In genomic region chr1:164170434-164170833, GRCm38 (mm10) we compare ENCODE assay signal across 26 mouse cellular contexts. TPM values are rescaled to one million over a fixed set of nuclear protein-coding genes. Genes with fewer than 3 reads are reported as not detected.
DNase-seq lines count a peak whose midpoint lies in the region; ATAC-seq lines count a peak whose summit lies in the region.
"Had no signal": no experiment of that assay in that cellular context is flagged by ENCODE, and none has a peak within 500 bp of the region (broad histone marks: within the 10 kb centered on the region; RNA-seq: fewer than 3 reads in every experiment).

No protein-coding gene starts in this region.

- ATAC-seq in common myeloid progenitor, adult 5-6 weeks (replicated peaks; ENCODE audit: low read depth, poor library complexity, severe bottlenecking): 0 out of 2 replicates have a peak, but pooled peaks have one; percentile 32
- peak; percentile 45 for ATAC-seq in megakaryocyte, adult 5-6 weeks (ENCODE audit: poor library complexity, severe bottlenecking)
- ATAC-seq in kidney, embryonic 16.5 days (ENCODE audit: low FRiP score, low TSS enrichment): no peak
- ATAC-seq: activated CD4-positive, CD25-positive, alpha-beta regulatory T cell, adult 4 months; forebrain, embryonic 14.5 days; forebrain, embryonic 16.5 days; Patski had no signal

- H3K27ac ChIP-seq in kidney, embryonic 16.5 days (ENCODE audit: low read length): no peak overlapping the region
- H3K27ac ChIP-seq: embryonic facial prominence, embryonic 13.5 days; embryonic facial prominence, embryonic 15.5 days; forebrain, embryonic 10.5 days; forebrain, embryonic 12.5 days had no signal

- intact Hi-C loops in heart, postnatal 36 days (cut with DNase I): no loop called here

- no peak overlapping the region for H3K4me3 ChIP-seq in kidney, embryonic 16.5 days (ENCODE audit: low read length)
- H3K4me3 ChIP-seq: embryonic facial prominence, embryonic 13.5 days; embryonic facial prominence, embryonic 15.5 days; erythroblast, embryonic 14.5 days; forebrain, embryonic 10.5 days; forebrain, embryonic 12.5 days had no signal

- no peaks in the 10 kb centered on the region for H3K9me3 ChIP-seq in kidney, embryonic 16.5 days (ENCODE audit: low read length)
- H3K9me3 ChIP-seq: embryonic facial prominence, embryonic 13.5 days; embryonic facial prominence, embryonic 15.5 days; forebrain, embryonic 10.5 days; forebrain, embryonic 12.5 days had no signal

- no peak overlapping the region for H3K9ac ChIP-seq in kidney, embryonic 16.5 days (replicated peaks; ENCODE audit: low read length)
- H3K9ac ChIP-seq: embryonic facial prominence, embryonic 13.5 days; embryonic facial prominence, embryonic 15.5 days; forebrain, embryonic 12.5 days had no signal

- no peaks in the 10 kb centered on the region for H3K36me3 ChIP-seq in kidney, embryonic 16.5 days (ENCODE audit: insufficient read depth, low read length)
- H3K36me3 ChIP-seq: embryonic facial prominence, embryonic 13.5 days; embryonic facial prominence, embryonic 15.5 days; forebrain, embryonic 10.5 days; forebrain, embryonic 12.5 days had no signal

- H3K4me2 ChIP-seq in kidney, embryonic 16.5 days (replicated peaks; ENCODE audit: low read depth, low read length): no peak overlapping the region
- H3K4me2 ChIP-seq: embryonic facial prominence, embryonic 13.5 days; embryonic facial prominence, embryonic 15.5 days; forebrain, embryonic 12.5 days had no signal

- whole genome bisulfite sequencing in kidney, embryonic 16.5 days: 82% methylated on average over 2 of the region's 2 CpGs

- no peaks in the 10 kb centered on the region for H3K27me3 ChIP-seq in kidney, embryonic 16.5 days (ENCODE audit: insufficient read depth, low read length)
- H3K27me3 ChIP-seq: embryonic facial prominence, embryonic 13.5 days; embryonic facial prominence, embryonic 15.5 days; forebrain, embryonic 12.5 days had no signal

- DNase-seq in heart, adult 11 months: peak; percentile 35
- no peak for DNase-seq in heart, postnatal 36 days
- DNase-seq in liver: no peak
- DNase-seq in left cerebral cortex, adult 8-10 months (ENCODE audit: low spot score in 2 of 2): no peak
- DNase-seq: adrenal gland, adult 8-10 months; adrenal gland, postnatal 14 days; adrenal gland, postnatal 36 days; cerebellum, adult 11-12 months; cerebellum, adult 2 months; cerebellum, adult 9-10 months; cerebellum, postnatal 10 days; cerebellum, postnatal 25 days; embryo, embryonic 11 days had no signal

- no peaks in the 10 kb centered on the region for H3K4me1 ChIP-seq in kidney, embryonic 16.5 days (ENCODE audit: insufficient read depth, low read length)
- H3K4me1 ChIP-seq: embryonic facial prominence, embryonic 13.5 days; embryonic facial prominence, embryonic 15.5 days; forebrain, embryonic 10.5 days; forebrain, embryonic 12.5 days had no signal

RNA-seq across cellular contexts. Expression of gene F5, which starts 18.8 kb away (rescaled TPM):
- 1 to 10 TPM; 1.7 to 2.6 TPM for total RNA-seq in heart, postnatal 36 days (2021)
- total RNA-seq in common myeloid progenitor, adult 5-6 weeks (2017): 1.6 and 2.1 TPM in 2 replicates
- 40.5 and 46.2 TPM in 2 replicates for total RNA-seq in megakaryocyte, adult 5-6 weeks (2015)
- 29.2 and 38.5 TPM in 2 replicates for total RNA-seq in megakaryocyte, adult 5-6 weeks (2017)
- 1 to 10 TPM in 2 of 4 experiments, under 1 TPM in 2; 0.33 to 3.9 (median 1.0) TPM for total RNA-seq in left cerebral cortex, adult 8-10 months (2022)
- polyA plus RNA-seq in kidney, embryonic 16.5 days (2015; fragmentation: Nextera tagmentation; extraction: Ambion mirVana): 0.26 and 0.30 TPM in 2 replicates
- polyA plus RNA-seq: activated CD4-positive, CD25-positive, alpha-beta regulatory T cell, adult 4 months had no signal

RNA-seq across cellular contexts. Expression of gene Selp, which starts 55.4 kb away (rescaled TPM):
- 1 to 10 TPM; 1.4 to 2.4 TPM for total RNA-seq in heart, postnatal 36 days (2021)
- 5.2 and 5.9 TPM in 2 replicates for total RNA-seq in common myeloid progenitor, adult 5-6 weeks (2017)
- total RNA-seq in megakaryocyte, adult 5-6 weeks (2015): 1.4 and 2.0 TPM in 2 replicates
- 1.3 and 2.0 TPM in 2 replicates for total RNA-seq in megakaryocyte, adult 5-6 weeks (2017)
- total RNA-seq in left cerebral cortex, adult 8-10 months (2022): not detected
- 0.56 and 1.1 TPM in 2 replicates for polyA plus RNA-seq in kidney, embryonic 16.5 days (2015; fragmentation: Nextera tagmentation; extraction: Ambion mirVana)
- polyA plus RNA-seq: cerebellum, adult 2 months; embryonic facial prominence, embryonic 11.5 days; embryonic facial prominence, embryonic 13.5 days; forebrain, embryonic 10.5 days; forebrain, embryonic 12.5 days; forebrain, embryonic 14.5 days; forebrain, embryonic 16.5 days had no signal
